Mouse (Mus musculus): ENCODE results near the gene Pla2g4a. TPM values are rescaled to one million over a fixed set of nuclear protein-coding genes. Genes with fewer than 3 reads are reported as not detected.

Pla2g4a gene
- polyA plus RNA-seq, 1 experiment from 2014 or later, result 0.52 TPM

DNA sequence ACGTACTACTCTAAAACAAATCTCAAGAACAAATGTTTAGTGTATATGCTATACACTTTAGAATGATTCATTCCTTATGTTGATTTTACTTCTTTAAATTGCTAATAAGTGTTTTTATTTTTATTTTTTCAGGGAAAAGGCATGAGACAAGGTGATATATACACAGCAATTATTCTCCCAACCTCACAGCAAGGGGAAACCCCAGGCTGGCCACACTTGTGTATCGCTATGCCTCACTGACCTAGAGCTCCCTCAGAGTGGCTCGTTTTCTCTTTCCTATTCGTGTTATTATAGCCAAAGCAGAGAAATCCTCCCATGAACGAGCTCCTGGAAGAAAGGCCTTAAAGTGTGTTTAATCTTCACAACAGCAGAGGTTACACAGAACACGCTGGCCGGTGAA, 106.2 kb downstream of the Pla2g4a start:
- ATAC-seq (ENCODE audit: low read depth), result no peak
- Histone ChIP-seq H3K9me3 (ENCODE audit: control insufficient read depth, low read length) (no peaks in the 10 kb centered on the region), H3K27me3 (ENCODE audit: control insufficient read depth, insufficient read depth, low read length) (no peaks in the 10 kb centered on the region), H3K27ac (ENCODE audit: low read depth, low read length) (no peak overlapping the region), H3K4me2 (ENCODE audit: low read depth, low read length) (no peak overlapping the region), H3K4me3 (ENCODE audit: low read depth, low read length) (no peak overlapping the region), H3K4me1 (ENCODE audit: control insufficient read depth, insufficient read depth, low read length) (no peaks in the 10 kb centered on the region), H3K9ac (replicated peaks; ENCODE audit: low read depth, low read length) (no peak overlapping the region), H3K36me3 (ENCODE audit: control insufficient read depth, insufficient read depth, low read length) (no peaks in the 10 kb centered on the region)
- WGBS, result 80% methylated on average over 7 of the region's 7 CpGs

DNA sequence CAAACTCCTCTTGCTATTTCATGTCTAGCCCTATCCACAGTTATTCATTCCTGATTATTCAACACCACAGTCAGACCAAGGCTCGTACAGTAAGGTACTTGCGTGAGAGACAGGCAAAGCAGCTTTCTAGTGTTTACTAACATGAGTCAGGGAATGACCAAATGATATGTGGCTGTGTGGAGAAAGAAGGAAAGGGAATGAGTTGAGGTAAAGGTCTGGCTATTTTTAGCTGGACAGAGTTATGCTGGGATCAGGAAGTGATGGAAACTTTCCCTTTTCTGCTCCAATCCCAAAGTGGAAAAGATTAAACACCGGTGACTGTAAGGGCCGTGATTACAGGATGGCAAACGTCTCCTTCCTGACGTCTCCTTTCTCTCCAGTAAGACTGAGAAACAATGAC, 114.4 kb downstream of the Pla2g4a start:
- Histone ChIP-seq H3K27me3 (ENCODE audit: control insufficient read depth, insufficient read depth, low read length) (no peaks in the 10 kb centered on the region), H3K4me2 (ENCODE audit: low read depth, low read length) (no peak overlapping the region)
- no peak for ATAC-seq (ENCODE audit: low read depth)

DNA sequence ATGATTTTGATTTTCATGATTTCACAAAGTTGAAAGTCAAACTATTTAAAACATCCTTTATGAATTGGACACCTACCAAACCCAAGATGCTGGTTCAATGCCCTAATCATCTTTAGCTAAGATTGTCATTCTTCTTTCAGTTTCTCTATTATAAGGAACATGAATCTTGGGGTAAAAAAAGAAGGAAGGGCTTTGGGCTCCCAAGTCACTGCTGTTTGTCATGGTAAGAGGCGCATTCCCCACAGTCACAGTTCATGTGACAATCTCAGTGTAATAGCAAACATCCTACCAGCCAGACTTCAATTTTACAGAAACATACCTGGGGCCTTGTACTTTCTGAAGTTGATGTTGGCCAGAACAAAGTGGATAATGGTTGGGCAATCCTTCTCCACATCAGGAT, 119.2 kb downstream of the Pla2g4a start:
- Histone ChIP-seq H3K9me3 (ENCODE audit: control insufficient read depth, low read length) (no peaks in the 10 kb centered on the region), H3K4me3 (ENCODE audit: low read depth, low read length) (no peak overlapping the region), H3K9ac (replicated peaks; ENCODE audit: low read depth, low read length) (no peak overlapping the region), H3K4me2 (ENCODE audit: low read depth, low read length) (no peak overlapping the region), H3K4me1 (ENCODE audit: control insufficient read depth, insufficient read depth, low read length) (no peaks in the 10 kb centered on the region), H3K27ac (ENCODE audit: low read depth, low read length) (no peak overlapping the region), H3K36me3 (ENCODE audit: control insufficient read depth, insufficient read depth, low read length) (no peaks in the 10 kb centered on the region), H3K27me3 (ENCODE audit: control insufficient read depth, insufficient read depth, low read length) (no peaks in the 10 kb centered on the region)
- WGBS, result 96% methylated on average over 1 of the region's 1 CpGs
- ATAC-seq (ENCODE audit: low read depth), result no peak

More for the DNA sequence above, 114.4 kb downstream of the Pla2g4a start:
- H3K9ac ChIP-seq (replicated peaks; ENCODE audit: low read depth, low read length), result no peak overlapping the region
- H3K4me1 ChIP-seq (ENCODE audit: control insufficient read depth, insufficient read depth, low read length), result no peaks in the 10 kb centered on the region
- WGBS, result 83% methylated on average over 6 of the region's 6 CpGs
- no peak overlapping the region for H3K27ac ChIP-seq (ENCODE audit: low read depth, low read length)
- no peak overlapping the region for H3K4me3 ChIP-seq (ENCODE audit: low read depth, low read length)
- no peaks in the 10 kb centered on the region for H3K9me3 ChIP-seq (ENCODE audit: control insufficient read depth, low read length)
- H3K36me3 ChIP-seq (ENCODE audit: control insufficient read depth, insufficient read depth, low read length), result no peaks in the 10 kb centered on the region

DNA sequence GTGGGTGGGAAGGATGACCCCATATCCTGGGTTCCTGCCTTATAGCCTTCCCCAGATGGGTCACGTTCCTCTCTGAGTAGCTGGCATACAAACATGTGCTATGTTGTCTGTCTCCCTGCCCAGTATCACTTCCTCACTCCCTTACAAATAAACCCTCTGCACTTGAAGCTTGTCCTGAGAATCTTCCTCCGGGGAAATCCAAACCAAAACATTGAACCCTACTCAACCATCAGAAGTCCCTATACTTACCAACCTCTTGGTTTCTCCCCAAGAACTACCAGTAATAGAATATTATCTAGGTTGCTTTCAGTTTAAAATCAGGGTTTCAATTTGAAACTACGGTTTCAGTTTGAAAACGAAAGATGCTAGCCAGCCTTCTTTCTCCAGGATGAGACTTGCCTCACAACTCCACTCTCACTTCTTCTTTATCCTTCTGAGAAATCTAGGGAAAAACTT, 120.1 kb downstream of the Pla2g4a start:
- no peaks in the 10 kb centered on the region for H3K9me3 ChIP-seq (ENCODE audit: control insufficient read depth, low read length)
- no peak for ATAC-seq (ENCODE audit: low read depth)
- no peaks in the 10 kb centered on the region for H3K4me1 ChIP-seq (ENCODE audit: control insufficient read depth, insufficient read depth, low read length)
- WGBS, result 93% methylated on average over 4 of the region's 4 CpGs
- no peak overlapping the region for H3K27ac ChIP-seq (ENCODE audit: low read depth, low read length)
- H3K4me3 ChIP-seq (ENCODE audit: low read depth, low read length), result no peak overlapping the region
- no peak overlapping the region for H3K4me2 ChIP-seq (ENCODE audit: low read depth, low read length)
- no peaks in the 10 kb centered on the region for H3K27me3 ChIP-seq (ENCODE audit: control insufficient read depth, insufficient read depth, low read length)
- H3K36me3 ChIP-seq (ENCODE audit: control insufficient read depth, insufficient read depth, low read length), result no peaks in the 10 kb centered on the region
- no peak overlapping the region for H3K9ac ChIP-seq (replicated peaks; ENCODE audit: low read depth, low read length)

DNA sequence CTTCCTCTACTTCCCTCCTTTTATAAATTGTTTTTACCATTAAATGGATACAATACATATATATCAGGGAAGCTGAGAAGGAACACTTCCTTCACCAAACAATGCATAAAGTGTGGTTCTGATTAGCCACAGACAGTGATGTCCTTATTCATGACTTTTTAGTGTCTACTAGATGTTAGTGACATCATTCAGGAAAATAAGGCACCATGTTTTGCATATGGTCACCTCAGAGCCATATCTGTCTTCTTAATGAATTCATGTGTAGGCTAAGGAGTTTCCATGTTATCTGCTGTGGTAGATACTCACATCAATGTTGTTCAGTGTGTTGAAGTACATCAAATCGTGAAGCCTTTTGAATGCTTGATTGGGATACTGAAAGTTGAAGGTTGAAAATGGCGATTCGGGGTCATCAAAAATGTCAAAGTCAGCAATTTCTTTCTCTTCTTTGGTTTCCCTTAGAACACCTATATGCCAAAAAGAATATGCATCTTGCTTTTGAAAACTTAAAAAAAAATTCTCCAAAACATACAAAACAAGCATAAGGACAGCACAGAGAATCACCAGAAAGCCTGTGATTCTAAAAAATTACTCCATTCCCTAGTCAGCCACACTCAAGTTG, 120.7 kb downstream of the Pla2g4a start:
- 94% methylated on average over 3 of the region's 3 CpGs for WGBS
- H3K9ac ChIP-seq (replicated peaks; ENCODE audit: low read depth, low read length), result no peak overlapping the region
- no peaks in the 10 kb centered on the region for H3K36me3 ChIP-seq (ENCODE audit: control insufficient read depth, insufficient read depth, low read length)
- no peak overlapping the region for H3K4me2 ChIP-seq (ENCODE audit: low read depth, low read length)
- no peaks in the 10 kb centered on the region for H3K4me1 ChIP-seq (ENCODE audit: control insufficient read depth, insufficient read depth, low read length)
- H3K9me3 ChIP-seq (ENCODE audit: control insufficient read depth, low read length), result no peaks in the 10 kb centered on the region
- no peak overlapping the region for H3K4me3 ChIP-seq (ENCODE audit: low read depth, low read length)
- no peak for ATAC-seq (ENCODE audit: low read depth)
- no peaks in the 10 kb centered on the region for H3K27me3 ChIP-seq (ENCODE audit: control insufficient read depth, insufficient read depth, low read length)
- H3K27ac ChIP-seq (ENCODE audit: low read depth, low read length), result no peak overlapping the region

DNA sequence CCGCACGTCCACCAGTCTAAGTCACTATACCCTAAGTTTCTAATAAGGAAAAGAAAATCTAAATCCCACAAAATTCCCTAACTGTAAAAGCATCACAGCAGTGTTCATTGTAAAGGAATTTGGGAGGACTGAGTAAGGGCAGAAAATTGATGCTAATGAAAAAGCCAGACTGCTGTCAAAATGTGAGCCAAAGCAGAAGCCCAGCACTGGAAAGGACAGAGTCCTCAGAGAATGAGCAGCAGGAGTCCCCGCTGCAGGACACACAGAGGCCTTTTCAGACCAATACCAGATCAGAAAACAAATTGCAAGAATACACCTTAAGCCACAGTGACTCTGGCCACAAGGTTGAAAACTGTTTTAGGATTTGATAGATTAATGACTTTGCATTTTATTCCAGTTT, 124.6 kb downstream of the Pla2g4a start:
- 91% methylated on average over 3 of the region's 3 CpGs for WGBS
- no peak for ATAC-seq (ENCODE audit: low read depth)

DNA sequence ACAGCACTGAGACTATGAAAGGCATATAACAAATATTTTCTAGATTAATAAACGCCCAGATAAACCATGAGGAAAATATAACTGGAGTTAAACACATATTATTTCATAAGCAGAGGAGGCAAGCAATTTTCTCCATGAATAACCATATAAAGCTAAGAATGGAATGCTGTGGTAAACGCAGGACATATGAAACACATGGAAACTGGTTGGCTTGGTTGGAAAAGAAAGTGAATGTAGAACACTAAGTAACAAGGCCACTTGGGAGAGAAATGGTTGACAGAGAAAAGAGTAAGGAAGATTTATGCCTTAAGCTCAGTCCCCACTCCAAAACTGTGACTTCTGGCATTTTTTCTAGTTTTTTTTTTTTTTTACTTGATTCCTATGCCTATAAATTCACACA, 127.2 kb downstream of the Pla2g4a start:
- H3K36me3 ChIP-seq (ENCODE audit: control insufficient read depth, insufficient read depth, low read length), result no peaks in the 10 kb centered on the region
- no peak for ATAC-seq (ENCODE audit: low read depth)
- no peaks in the 10 kb centered on the region for H3K4me1 ChIP-seq (ENCODE audit: control insufficient read depth, insufficient read depth, low read length)
- no peaks in the 10 kb centered on the region for H3K27me3 ChIP-seq (ENCODE audit: control insufficient read depth, insufficient read depth, low read length)
- no peak overlapping the region for H3K4me3 ChIP-seq (ENCODE audit: low read depth, low read length)
- no peaks in the 10 kb centered on the region for H3K9me3 ChIP-seq (ENCODE audit: control insufficient read depth, low read length)
- WGBS, result 83% methylated on average over 2 of the region's 2 CpGs
- no peak overlapping the region for H3K27ac ChIP-seq (ENCODE audit: low read depth, low read length)
- no peak overlapping the region for H3K9ac ChIP-seq (replicated peaks; ENCODE audit: low read depth, low read length)
- H3K4me2 ChIP-seq (ENCODE audit: low read depth, low read length), result no peak overlapping the region

More for the DNA sequence above, 124.6 kb downstream of the Pla2g4a start:
- Histone ChIP-seq H3K9ac (replicated peaks; ENCODE audit: low read depth, low read length) (no peak overlapping the region), H3K4me3 (ENCODE audit: low read depth, low read length) (no peak overlapping the region), H3K27ac (ENCODE audit: low read depth, low read length) (no peak overlapping the region), H3K27me3 (ENCODE audit: control insufficient read depth, insufficient read depth, low read length) (no peaks in the 10 kb centered on the region), H3K36me3 (ENCODE audit: control insufficient read depth, insufficient read depth, low read length) (no peaks in the 10 kb centered on the region), H3K9me3 (ENCODE audit: control insufficient read depth, low read length) (no peaks in the 10 kb centered on the region), H3K4me1 (ENCODE audit: control insufficient read depth, insufficient read depth, low read length) (no peaks in the 10 kb centered on the region), H3K4me2 (ENCODE audit: low read depth, low read length) (no peak overlapping the region)

DNA sequence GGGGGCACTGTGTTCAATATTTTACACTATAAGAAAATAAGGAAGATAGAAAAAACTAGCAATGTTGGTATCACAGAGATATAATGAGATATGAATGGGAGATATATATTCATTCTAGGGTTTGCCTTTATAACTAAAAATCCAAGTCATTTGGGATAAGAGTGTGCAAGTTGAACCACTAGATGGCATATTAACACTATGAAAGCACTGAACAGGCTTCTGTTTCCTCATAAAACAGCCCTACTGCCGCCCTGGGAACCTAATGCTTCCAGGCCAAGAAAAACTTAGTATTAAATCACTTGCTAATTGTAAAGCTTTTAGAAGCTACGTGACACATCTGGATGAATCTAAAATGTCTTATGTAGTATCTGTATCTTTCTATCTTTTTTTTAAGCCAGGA, 128.1 kb downstream of the Pla2g4a start:
- 13% methylated on average over 2 of the region's 2 CpGs for WGBS
- H3K4me3 ChIP-seq (ENCODE audit: low read depth, low read length), result no peak overlapping the region
- peak; percentile 93 for ATAC-seq (ENCODE audit: low read depth)
- no peaks in the 10 kb centered on the region for H3K4me1 ChIP-seq (ENCODE audit: control insufficient read depth, insufficient read depth, low read length)
- no peaks in the 10 kb centered on the region for H3K27me3 ChIP-seq (ENCODE audit: control insufficient read depth, insufficient read depth, low read length)
- H3K9me3 ChIP-seq (ENCODE audit: control insufficient read depth, low read length), result no peaks in the 10 kb centered on the region
- no peaks in the 10 kb centered on the region for H3K36me3 ChIP-seq (ENCODE audit: control insufficient read depth, insufficient read depth, low read length)
- H3K4me2 ChIP-seq (ENCODE audit: low read depth, low read length), result no peak overlapping the region
- no peak overlapping the region for H3K27ac ChIP-seq (ENCODE audit: low read depth, low read length)
- H3K9ac ChIP-seq (replicated peaks; ENCODE audit: low read depth, low read length), result no peak overlapping the region

DNA sequence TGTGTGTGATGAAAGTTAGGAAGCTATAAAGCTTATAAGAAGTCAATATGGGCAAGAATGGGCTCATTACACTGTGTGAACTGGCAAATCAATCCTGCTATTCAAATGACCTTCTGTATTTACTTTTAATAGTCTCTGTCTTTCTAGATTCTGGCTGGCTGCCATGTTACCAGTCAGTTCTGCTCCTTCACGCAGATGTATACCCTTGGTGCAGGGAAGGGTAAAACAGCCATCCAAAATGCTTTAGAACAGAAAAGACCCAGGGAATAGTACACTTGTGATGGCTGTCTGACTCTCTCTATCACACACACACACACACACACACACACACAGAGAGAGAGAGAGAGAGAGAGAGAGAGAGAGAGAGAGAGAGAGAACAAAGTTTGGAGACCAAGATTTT, 128.6 kb downstream of the Pla2g4a start:
- 42% methylated on average over 1 of the region's 1 CpGs for WGBS
- no peak for ATAC-seq (ENCODE audit: low read depth)
- no peaks in the 10 kb centered on the region for H3K36me3 ChIP-seq (ENCODE audit: control insufficient read depth, insufficient read depth, low read length)
- no peaks in the 10 kb centered on the region for H3K27me3 ChIP-seq (ENCODE audit: control insufficient read depth, insufficient read depth, low read length)
- H3K9ac ChIP-seq (replicated peaks; ENCODE audit: low read depth, low read length), result no peak overlapping the region
- no peak overlapping the region for H3K4me3 ChIP-seq (ENCODE audit: low read depth, low read length)
- H3K27ac ChIP-seq (ENCODE audit: low read depth, low read length), result no peak overlapping the region
- H3K4me2 ChIP-seq (ENCODE audit: low read depth, low read length), result no peak overlapping the region
- H3K9me3 ChIP-seq (ENCODE audit: control insufficient read depth, low read length), result no peaks in the 10 kb centered on the region
- no peaks in the 10 kb centered on the region for H3K4me1 ChIP-seq (ENCODE audit: control insufficient read depth, insufficient read depth, low read length)
